Mouse (Mus musculus): ENCODE data around the gene Gm20479.

Gm20479 gene

GRCm38 (mm10) chr7:27367976-27368375, 10.8 kb upstream of the Gm20479 start:
- no peak for DNase-seq (ENCODE audit: low read depth, low spot score)

GRCm38 (mm10) chr7:27366082-27366844, 9.0 kb upstream of the Gm20479 start:
- no peak for DNase-seq (ENCODE audit: low read depth, low spot score)

GRCm38 (mm10) chr7:27364379-27364778, 7.2 kb upstream of the Gm20479 start:
- no peak for DNase-seq (ENCODE audit: low read depth, low spot score)

GRCm38 (mm10) chr7:27361283-27361946, 4.2 kb upstream of the Gm20479 start:
- DNase-seq (ENCODE audit: low read depth, low spot score) = peak; percentile 96

GRCm38 (mm10) chr7:27360749-27361148, 3.5 kb upstream of the Gm20479 start:
- DNase-seq (ENCODE audit: low read depth, low spot score) = no peak

GRCm38 (mm10) chr7:27359706-27360358, 2.6 kb upstream of the Gm20479 start:
- no peak for DNase-seq (ENCODE audit: low read depth, low spot score)

GRCm38 (mm10) chr7:27359162-27359561, 1.9 kb upstream of the Gm20479 start:
- no peak for DNase-seq (ENCODE audit: low read depth, low spot score)

- no peak for DNase-seq (ENCODE audit: low read depth, low spot score)
Measured at GRCm38 (mm10) chr7:27357595-27357978, 368 bp upstream of the Gm20479 start.

- DNase-seq (ENCODE audit: low read depth, low spot score) = no peak
Measured at GRCm38 (mm10) chr7:27356248-27356647, 971 bp downstream of the Gm20479 start.

- peak; percentile 86 for DNase-seq (ENCODE audit: low read depth, low spot score)
Measured at GRCm38 (mm10) chr7:27355745-27356240, 1.4 kb downstream of the Gm20479 start, which contains the start of gene Shkbp1. TSS of gene Shkbp1 (minus strand) at chr7:27356019.

GRCm38 (mm10) chr7:27355261-27355660, 2.0 kb downstream of the Gm20479 start:
- no peak for DNase-seq (ENCODE audit: low read depth, low spot score)

- DNase-seq (ENCODE audit: low read depth, low spot score) = no peak
Measured at GRCm38 (mm10) chr7:27354783-27355182, 2.4 kb downstream of the Gm20479 start.

- no peak for DNase-seq (ENCODE audit: low read depth, low spot score)
Measured at GRCm38 (mm10) chr7:27354144-27354543, 3.1 kb downstream of the Gm20479 start.

GRCm38 (mm10) chr7:27345444-27345843, 11.8 kb downstream of the Gm20479 start:
- no peak for DNase-seq (ENCODE audit: low read depth, low spot score)

- DNase-seq (ENCODE audit: low read depth, low spot score) = no peak
Measured at GRCm38 (mm10) chr7:27342595-27342994, 14.6 kb downstream of the Gm20479 start.

- peak; percentile 77 for DNase-seq (ENCODE audit: low read depth, low spot score)
Measured at GRCm38 (mm10) chr7:27339519-27339918, 17.7 kb downstream of the Gm20479 start.

- peak; percentile 44 for DNase-seq (ENCODE audit: low read depth, low spot score)
Measured at GRCm38 (mm10) chr7:27339114-27339513, 18.1 kb downstream of the Gm20479 start.

GRCm38 (mm10) chr7:27337175-27337853, 19.9 kb downstream of the Gm20479 start, which contains the start of gene Ltbp4:
TSS of gene Ltbp4 (minus strand) at chr7:27337692.
- DNase-seq (ENCODE audit: low read depth, low spot score) = no peak

- peak; percentile 63 for DNase-seq (ENCODE audit: low read depth, low spot score)
Measured at GRCm38 (mm10) chr7:27335928-27336823, 21.0 kb downstream of the Gm20479 start.

- DNase-seq (ENCODE audit: low read depth, low spot score) = no peak
Measured at GRCm38 (mm10) chr7:27335011-27335720, 22.1 kb downstream of the Gm20479 start.
